19 mouse cellular contexts compared by ENCODE assay signal in genomic region chr4:150578021-150578420, GRCm38 (mm10).
A peak's percentile ranks its signal among the peaks of the same experiment; 100 is the strongest.
DNase-seq lines count a peak whose midpoint lies in the region; ATAC-seq and TF ChIP-seq lines count a peak whose summit lies in the region.
"Had no signal": no experiment of that assay in that cellular context is flagged by ENCODE, and none has a peak within 500 bp of the region (broad histone marks: within the 10 kb centered on the region; RNA-seq: fewer than 3 reads in every experiment).

No protein-coding gene starts in this region.

- H3K27ac ChIP-seq in kidney, embryonic 16.5 days (ENCODE audit: low read length), result 0 out of 2 replicates have a peak overlapping the region, but pooled peaks have one; percentile 18
- no peak overlapping the region for H3K27ac ChIP-seq in stomach, postnatal 0 days (replicated peaks)
- H3K27ac ChIP-seq: embryonic facial prominence, embryonic 15.5 days; forebrain, embryonic 10.5 days; heart, embryonic 10.5 days; hindbrain, embryonic 13.5 days; hindbrain, postnatal 0 days had no signal

- H3K9ac ChIP-seq in kidney, embryonic 16.5 days (replicated peaks; ENCODE audit: low read length), result no peak overlapping the region
- H3K9ac ChIP-seq in stomach, postnatal 0 days (ENCODE audit: low read length), result no peak overlapping the region
- H3K9ac ChIP-seq: embryonic facial prominence, embryonic 15.5 days; hindbrain, embryonic 13.5 days had no signal

- peaks cover 10% of the 10 kb centered on the region; the same call in 1 of the 2 replicates for H3K36me3 ChIP-seq in kidney, embryonic 16.5 days (ENCODE audit: insufficient read depth, low read length)
- no peaks in the 10 kb centered on the region for H3K36me3 ChIP-seq in stomach, postnatal 0 days (ENCODE audit: control insufficient read depth, insufficient read depth, low read length)
- H3K36me3 ChIP-seq: hindbrain, embryonic 13.5 days had no signal

- TF ChIP-seq EP300 in stomach, postnatal 0 days (optimal IDR thresholded peaks at IDR 0.05), result no peak

- DNase-seq in kidney, postnatal 10 days, result no peak
- peak; percentile 25 for DNase-seq in R1 (ENCODE audit: low read depth, low spot score)
- peak; percentile 39 for DNase-seq in ZHBTc4 (ENCODE audit: low read depth, low spot score)
- peak; percentile 55 for DNase-seq in stomach, postnatal 0 days (ENCODE audit: low spot score)
- DNase-seq in heart, postnatal 25 days (ENCODE audit: low spot score), result no peak
- DNase-seq: cerebellum, adult 11 months; cerebellum, adult 8-10 months; cerebellum, postnatal 14 days; embryo, embryonic 11 days; heart, adult 18-20 months; heart, postnatal 10 days had no signal

- no peak for TF ChIP-seq CTCF in stomach, postnatal 0 days (IDR thresholded peaks at IDR 0.05; ENCODE audit: low read depth)

- H3K4me2 ChIP-seq in kidney, embryonic 16.5 days (replicated peaks; ENCODE audit: low read depth, low read length), result no peak overlapping the region
- H3K4me2 ChIP-seq in stomach, postnatal 0 days (replicated peaks; ENCODE audit: low read depth), result no peak overlapping the region
- H3K4me2 ChIP-seq: embryonic facial prominence, embryonic 15.5 days; hindbrain, embryonic 13.5 days had no signal

- no peak overlapping the region for H3K4me3 ChIP-seq in kidney, embryonic 16.5 days (ENCODE audit: low read length)
- H3K4me3 ChIP-seq in stomach, postnatal 0 days (ENCODE audit: low read depth, low read length), result no peak overlapping the region
- H3K4me3 ChIP-seq: embryonic facial prominence, embryonic 15.5 days; erythroblast, embryonic 14.5 days; forebrain, embryonic 10.5 days; heart, embryonic 10.5 days; hindbrain, embryonic 13.5 days had no signal

- H3K4me1 ChIP-seq in kidney, embryonic 16.5 days (ENCODE audit: insufficient read depth, low read length), result peaks cover 52% of the 10 kb centered on the region
- H3K4me1 ChIP-seq in stomach, postnatal 0 days (replicated peaks; ENCODE audit: control insufficient read depth, insufficient read depth), result peaks cover 15% of the 10 kb centered on the region

- intact Hi-C loops in heart, postnatal 25 days (cut with DNase I), result no loop called here

- no peak for ATAC-seq in kidney, embryonic 16.5 days (ENCODE audit: low FRiP score, low TSS enrichment)
- no peak for ATAC-seq in stomach, postnatal 0 days (ENCODE audit: low FRiP score, low TSS enrichment)
- ATAC-seq: forebrain, embryonic 14.5 days; hindbrain, postnatal 0 days had no signal

- H3K27me3 ChIP-seq in kidney, embryonic 16.5 days (ENCODE audit: insufficient read depth, low read length), result no peaks in the 10 kb centered on the region
- H3K27me3 ChIP-seq in stomach, postnatal 0 days (ENCODE audit: control insufficient read depth, insufficient read depth, low read length), result no peaks in the 10 kb centered on the region
- H3K27me3 ChIP-seq: embryonic facial prominence, embryonic 15.5 days; hindbrain, embryonic 13.5 days had no signal

- WGBS in kidney, embryonic 16.5 days, result 93% methylated on average over 3 of the region's 3 CpGs
- WGBS in stomach, postnatal 0 days, result 84% methylated on average over 3 of the region's 3 CpGs

- no peaks in the 10 kb centered on the region for H3K9me3 ChIP-seq in kidney, embryonic 16.5 days (ENCODE audit: low read length)
- H3K9me3 ChIP-seq in stomach, postnatal 0 days (ENCODE audit: control insufficient read depth, low read length), result no peaks in the 10 kb centered on the region
- H3K9me3 ChIP-seq: embryonic facial prominence, embryonic 15.5 days; forebrain, embryonic 10.5 days; heart, embryonic 10.5 days; hindbrain, embryonic 13.5 days had no signal

Comparison
In these comparisons a context has a peak if more than half of its experiments do, and no peak if none do; other contexts are left out.
1. DNase-seq: peak in R1 (single experiment), ZHBTc4 (single experiment) and stomach, postnatal 0 days (single experiment); none in kidney, postnatal 10 days (single experiment) and heart, postnatal 25 days (single experiment).